Mouse (Mus musculus) left cerebral cortex, postnatal 4 days (tissue): ENCODE data around the gene Rnf39. TPM values are rescaled to one million over a fixed set of nuclear protein-coding genes. Genes with fewer than 3 reads are reported as not detected.
A peak's percentile ranks its signal among the peaks of the same experiment; 100 is the strongest.
"Not testable (repeated sequence)": the region's sequence is repeated elsewhere in the genome, so short reads cannot be mapped to it uniquely, and the experiment has no call there.

Experiments used
- DNase-seq: peaks from one replicate; pipeline ENCODE4 v3.0.0-alpha.2; 2022
- intact Hi-C: fragments of 180-260 bp; cut with DNase I; formaldehyde crosslinking; loops from one replicate; pipeline ENCODE4 v1.15.1; 2025
- total RNA-seq, 2 experiments: library from RNA; stranded (reverse); gene quantifications; 2 replicates each; pipeline ENCODE4 v1.2.3; 2021

The Rnf39 gene
- total RNA-seq, 2 experiments from 2014 or later = 1.7 TPM

DNA sequence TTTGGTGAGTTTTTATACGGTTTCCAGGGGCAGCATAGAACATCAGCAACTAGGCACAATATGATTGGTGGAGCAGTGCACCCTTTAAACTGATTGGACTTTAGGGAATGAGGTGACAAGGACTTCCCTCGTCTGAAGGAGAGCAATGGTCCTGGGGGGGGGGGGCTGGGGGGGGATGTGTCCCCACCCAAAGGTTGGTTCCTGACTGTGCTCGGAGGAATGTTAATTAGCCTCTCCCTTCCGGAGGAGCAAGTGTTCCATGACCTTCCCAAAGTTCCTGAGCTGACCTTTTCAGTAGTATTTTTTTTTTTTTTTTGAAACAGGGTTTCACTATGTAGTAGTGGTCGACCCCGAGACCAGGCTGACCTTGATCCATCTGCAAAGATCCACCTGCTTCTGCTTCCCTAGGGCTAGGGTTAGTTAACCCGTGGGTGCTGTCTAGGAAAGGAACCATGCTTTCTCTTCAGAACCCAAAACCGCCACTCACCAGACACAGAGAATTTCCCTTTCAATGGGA is 30.6 kb downstream of the Rnf39 start:
- DNase-seq = no peak
- intact Hi-C loops = no loop called here

DNA sequence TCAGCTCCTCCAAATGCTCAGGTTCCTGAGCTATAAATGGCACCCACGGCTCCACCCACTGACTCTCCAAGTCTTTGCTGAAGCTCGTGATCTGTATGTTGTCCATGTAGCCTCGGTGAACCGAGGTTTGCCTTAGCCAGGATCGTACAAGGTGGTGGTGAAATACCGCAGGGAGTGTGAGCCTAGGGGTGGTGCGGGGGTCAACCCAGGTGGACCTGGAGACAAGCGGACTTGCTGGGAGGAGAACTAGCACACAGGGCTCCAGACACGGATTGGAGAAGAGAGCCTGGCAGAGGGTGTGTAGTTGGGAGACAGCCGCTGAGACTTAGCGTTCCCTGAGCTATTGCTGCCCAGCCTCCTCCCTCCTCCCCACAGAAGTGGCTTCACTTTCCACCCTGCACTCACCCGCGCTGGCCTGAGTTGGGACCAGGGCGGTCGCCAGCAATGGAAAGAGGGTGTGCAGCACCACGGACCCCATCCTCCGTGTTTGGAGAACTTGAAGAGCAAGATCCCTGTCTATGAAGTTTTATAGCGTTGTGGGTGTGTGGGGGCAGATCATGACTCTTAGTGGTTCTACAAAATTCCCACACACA is 38.6 kb downstream of the Rnf39 start, which contains the start of gene 2410137M14Rik:
2410137M14Rik (minus strand) TSS at position 17 of the 593 bp plus-strand sequence.
- intact Hi-C loops = no loop called here

DNA sequence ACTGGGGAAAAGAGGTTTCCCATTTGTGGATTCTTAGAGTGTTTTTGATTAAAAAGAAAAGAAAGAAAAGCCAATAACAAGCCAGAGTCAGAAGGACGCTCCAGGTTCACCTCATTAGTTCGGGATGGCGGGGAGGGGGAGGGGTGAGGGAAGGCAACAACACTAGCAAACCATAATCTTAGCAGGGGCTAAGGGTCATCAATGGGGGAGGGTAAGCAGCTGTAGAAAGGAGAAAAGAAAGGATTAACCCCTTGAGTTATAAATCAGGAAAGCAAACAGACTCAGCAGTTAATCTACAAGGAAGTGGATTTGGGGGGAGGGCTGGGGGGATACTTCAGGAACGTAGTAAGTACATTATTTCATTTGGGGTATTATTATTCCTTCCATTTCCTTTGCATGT is 39.1 kb downstream of the Rnf39 start:
- no peak for DNase-seq
- intact Hi-C loops = no loop called here

More for the DNA sequence above, 38.6 kb downstream of the Rnf39 start, which contains the start of gene 2410137M14Rik:
- DNase-seq = no peak

DNA sequence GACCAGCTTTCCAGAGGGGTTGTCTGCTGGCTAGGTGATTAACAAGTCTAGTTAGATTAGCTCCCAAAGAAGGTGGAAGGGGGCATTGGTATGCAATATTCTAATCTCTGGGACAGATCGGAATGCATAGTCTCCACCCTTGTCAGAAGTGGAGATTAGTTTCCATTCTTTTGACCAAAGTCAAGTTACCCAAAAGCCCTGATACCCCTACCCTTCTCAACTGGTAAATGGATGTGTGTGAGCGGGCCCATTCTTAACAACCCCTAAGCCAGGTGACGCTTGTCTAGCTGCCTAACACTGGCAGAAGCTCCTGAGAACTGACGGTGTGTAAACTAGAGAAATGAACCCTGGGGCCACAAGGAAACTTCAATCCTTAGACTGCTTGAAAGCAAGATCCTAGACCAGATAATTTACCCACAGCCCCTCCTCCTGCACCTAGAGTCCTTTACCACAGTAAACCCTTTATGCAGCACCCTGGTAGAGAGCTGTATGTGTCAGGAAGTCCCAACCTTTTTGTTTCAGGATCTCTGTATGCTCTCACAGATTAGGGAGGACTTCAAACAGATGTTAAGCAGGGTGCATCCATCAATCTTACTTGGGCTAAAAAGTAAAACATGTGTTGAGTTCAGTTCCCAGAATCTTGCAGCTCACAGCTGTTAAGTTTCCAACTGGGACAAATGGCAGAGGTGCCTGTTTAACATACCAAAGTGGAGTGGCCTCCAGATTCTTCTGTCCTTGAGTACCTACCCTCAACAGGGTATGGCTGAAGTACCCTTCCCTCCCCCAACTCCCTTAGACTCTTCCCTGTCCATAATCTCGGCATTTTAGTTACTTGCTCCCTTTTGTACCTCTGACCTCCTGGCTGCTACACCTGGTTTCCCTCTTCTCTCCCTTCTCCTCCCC is 39.8 kb downstream of the Rnf39 start:
- intact Hi-C loops = no loop called here
- no peak for DNase-seq

DNA sequence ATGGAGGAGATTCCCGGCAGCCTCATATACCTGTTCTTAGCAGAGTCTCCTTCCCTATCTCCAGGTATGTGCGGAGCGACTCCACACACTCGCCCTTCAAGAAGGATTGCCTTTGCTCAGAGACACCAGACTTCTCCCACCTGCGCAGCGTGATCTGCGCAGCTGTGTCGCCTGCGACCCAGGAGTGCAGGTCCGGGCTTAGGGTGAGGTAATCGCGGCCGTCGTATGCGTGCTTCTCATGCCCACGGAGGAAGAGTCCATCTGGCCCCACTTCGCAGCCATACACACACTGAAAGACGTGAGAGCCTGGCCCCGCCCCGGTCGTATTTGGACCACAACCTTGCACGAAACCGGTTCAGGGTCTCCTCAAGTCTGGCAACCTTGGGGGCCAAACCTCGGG is 45.8 kb downstream of the Rnf39 start:
- intact Hi-C loops = no loop called here
- no peak for DNase-seq

DNA sequence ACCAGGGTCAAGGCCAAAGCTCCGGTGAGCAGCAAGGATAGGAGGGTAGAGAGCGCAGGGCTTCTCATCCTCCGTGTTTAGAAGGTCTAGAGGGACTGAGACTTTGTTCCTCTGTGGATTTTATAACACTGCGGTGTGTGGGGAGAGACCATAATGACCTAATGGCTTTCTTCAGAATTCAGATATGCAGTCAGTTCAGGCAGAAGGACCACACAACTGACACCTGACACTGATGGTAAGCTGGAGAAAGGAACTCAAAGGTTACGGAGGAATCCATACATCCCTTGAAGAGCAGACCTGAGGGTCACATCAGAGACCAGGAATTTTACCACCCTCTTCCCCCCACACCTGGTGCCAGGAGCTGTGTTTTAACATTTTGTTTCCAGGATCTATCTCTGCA is 46.7 kb downstream of the Rnf39 start, which contains the start of gene H2-M5:
H2-M5 (minus strand) TSS at position 101 of the 400 bp plus-strand sequence.
- intact Hi-C loops = no loop called here
- DNase-seq = no peak

DNA sequence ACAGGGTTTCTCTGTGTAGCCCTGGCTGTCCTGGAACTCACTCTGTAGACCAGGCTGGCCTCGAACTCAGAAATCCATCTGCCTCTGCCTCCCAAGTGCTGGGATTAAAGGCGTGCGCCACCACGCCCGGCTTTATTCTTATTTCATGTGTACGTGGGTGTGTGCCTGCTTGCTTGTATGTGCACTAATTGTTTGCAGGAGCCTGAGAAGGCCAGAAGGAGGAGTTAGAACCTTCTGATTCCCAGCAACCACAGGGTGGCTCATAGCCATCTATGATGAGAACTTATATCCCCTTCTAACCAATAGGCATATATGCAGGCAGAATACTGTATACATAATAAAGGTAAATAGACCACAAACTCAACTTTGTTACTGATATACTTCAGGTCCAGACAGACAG is 47.9 kb downstream of the Rnf39 start:
- intact Hi-C loops = not testable (repeated sequence)

DNA sequence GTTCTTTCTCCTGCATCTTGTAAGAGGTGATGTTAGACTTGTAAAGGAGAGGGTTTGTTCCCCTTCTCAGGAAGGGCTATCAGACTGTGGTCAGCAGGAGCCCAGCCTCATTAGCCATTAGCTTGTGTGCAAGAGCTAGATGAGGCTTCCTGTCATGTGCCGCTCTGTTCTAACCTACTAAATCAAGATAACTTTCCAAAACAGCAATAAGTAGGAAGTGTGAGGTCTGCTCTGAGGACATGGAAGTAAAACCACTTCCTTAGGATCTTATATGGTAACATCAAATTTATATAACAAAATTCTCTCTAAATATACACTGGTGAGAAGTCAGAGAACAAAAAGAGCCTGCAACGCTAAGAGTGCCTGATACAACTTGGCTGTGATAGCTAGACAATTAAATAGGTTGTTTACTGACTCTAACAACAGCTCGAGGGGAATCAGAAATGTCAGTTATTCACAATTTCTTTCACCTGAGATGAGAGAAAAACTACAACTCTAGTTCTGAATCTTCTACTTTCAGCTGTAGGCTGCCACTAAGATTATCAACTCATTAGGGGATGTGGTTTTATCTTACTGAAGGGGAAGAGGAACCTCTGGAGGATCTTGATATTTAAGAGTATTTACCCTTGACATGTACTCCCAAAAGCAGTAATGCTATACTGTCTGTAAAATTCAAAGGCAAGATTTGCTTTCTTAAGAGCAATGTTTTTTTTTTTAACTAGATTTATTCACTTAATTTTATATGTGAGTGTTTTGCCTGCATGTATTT is 49.8 kb downstream of the Rnf39 start:
- intact Hi-C loops = no loop called here
- no peak for DNase-seq

More for the DNA sequence above, 47.9 kb downstream of the Rnf39 start:
- not testable (repeated sequence) for DNase-seq

DNA sequence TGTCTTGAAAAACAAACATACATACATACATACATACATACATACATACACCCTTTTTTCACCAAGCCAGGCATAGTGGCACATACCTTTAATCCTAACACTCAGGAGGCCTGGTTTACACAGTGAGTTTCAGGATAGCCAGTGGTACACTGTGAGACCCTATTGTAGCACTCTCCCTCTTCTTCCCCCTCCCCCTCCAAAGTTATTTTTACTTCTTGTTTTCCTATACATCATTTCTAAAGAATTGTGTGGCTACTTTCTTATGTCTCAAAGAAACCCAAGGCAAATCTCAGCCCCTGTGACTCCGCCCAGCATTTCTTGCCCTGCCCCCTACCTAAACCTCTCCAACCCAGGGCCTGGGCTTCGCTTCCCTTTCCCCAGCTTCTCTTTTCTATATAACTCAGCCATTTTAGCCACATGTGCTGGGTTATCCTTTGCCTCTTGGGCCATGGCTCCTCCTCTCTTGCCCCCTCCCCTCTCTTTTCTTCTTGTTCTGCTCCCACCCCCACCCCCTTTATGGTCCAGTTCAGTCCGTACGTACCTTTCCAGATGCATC is 51.1 kb downstream of the Rnf39 start:
- intact Hi-C loops = no loop called here
- no peak for DNase-seq

DNA sequence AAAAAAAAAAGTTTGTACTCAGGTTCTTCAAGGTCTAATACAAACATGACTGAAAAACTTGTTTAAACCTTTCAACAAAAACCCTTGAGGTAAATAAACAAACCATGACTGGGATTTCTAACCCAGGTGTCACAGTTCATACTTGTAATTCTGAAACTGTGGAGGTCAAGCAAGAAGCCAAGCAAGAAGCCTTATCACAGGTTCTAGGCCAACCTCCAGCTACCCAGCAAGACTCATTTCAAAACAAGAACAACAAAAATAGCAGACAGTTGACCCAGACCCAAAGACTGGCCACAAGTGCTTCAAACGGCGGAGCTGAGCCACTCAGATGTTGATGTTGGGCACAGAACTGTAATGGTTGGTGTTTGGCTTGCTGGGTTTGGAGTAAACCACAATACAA is 51.8 kb downstream of the Rnf39 start:
- intact Hi-C loops = no loop called here
- DNase-seq = no peak

DNA sequence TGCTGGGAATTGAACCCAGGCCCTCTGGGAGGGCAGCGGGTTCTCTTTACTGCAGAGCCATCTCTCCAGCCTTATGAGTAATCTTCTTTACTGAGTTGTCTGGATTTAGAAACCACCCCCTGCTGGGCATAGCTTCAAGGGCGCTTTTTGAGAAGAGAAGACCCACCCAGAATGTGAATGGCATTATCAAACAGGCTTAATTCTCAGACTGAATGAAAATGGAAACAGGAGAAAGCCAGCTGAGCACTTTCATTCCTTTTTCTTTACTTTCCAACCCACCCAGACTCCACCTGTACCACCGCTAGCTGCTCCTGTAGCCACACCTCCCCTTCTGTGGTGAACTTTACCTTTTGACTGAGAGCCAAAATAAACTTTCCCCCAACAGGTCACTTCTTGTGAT is 52.7 kb downstream of the Rnf39 start:
- intact Hi-C loops = no loop called here
- DNase-seq = no peak

DNA sequence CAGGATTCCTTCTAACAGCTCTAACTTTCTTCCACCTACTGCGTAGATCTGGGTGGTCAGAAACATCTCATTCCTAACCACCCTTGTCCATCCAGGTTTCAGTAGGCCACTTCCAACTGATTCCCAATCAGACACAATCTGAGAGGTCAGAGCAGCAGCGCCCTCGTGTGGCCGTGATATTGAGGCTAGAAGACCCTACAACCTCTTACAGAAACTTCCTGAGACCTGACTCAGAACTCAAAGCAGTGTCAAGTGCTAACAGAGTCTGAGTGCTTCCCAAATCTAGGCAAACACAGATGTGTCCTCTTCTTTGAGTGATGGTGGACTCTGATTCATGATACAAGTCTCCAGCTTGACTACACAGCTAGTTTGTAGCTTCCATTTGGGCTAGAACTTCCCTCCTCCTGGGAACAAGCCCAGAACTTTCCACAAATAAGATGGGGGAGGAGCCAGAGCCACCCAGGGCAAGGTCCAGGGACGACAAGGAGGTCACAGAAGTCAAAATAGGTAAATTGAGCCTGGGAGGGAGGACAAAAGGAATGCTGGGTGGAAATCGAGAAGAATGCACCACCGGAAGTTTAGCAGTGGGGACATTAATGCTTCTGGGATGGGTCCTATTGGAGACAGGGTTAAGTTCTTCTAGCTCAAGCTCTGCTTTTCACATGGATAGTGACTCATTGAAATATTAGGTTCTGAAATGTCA is 54.5 kb downstream of the Rnf39 start:
- intact Hi-C loops = no loop called here

More for the DNA sequence above, 54.5 kb downstream of the Rnf39 start:
- DNase-seq = peak; percentile 89

Other genes with a start within 250 kb of the Rnf39 start
- gene H2-M10.5, start 170.0 kb upstream of the Rnf39 start, total RNA-seq = not detected
- gene H2-M10.6, start 130.7 kb upstream of the Rnf39 start, total RNA-seq = not detected
- 10 to 100 TPM; 33.4 to 36.8 TPM for gene Trim26, start 105.8 kb upstream of the Rnf39 start, total RNA-seq
- gene Trim15, start 75.7 kb upstream of the Rnf39 start, total RNA-seq = not detected
- gene Trim10, start 73.3 kb upstream of the Rnf39 start, total RNA-seq = not detected
- not detected for gene Trim40, start 52.8 kb upstream of the Rnf39 start, total RNA-seq
- not detected for gene Trim31, start 44.8 kb upstream of the Rnf39 start, total RNA-seq
- 10 to 100 TPM; 81.7 to 91.9 TPM for gene Ppp1r11, start 8.8 kb downstream of the Rnf39 start, total RNA-seq
- 10 to 100 TPM; 25.8 to 30.3 TPM for gene Znrd1, start 15.6 kb downstream of the Rnf39 start, total RNA-seq
- 1 to 10 TPM; 2.3 to 4.5 TPM for gene Znrd1as, start 15.7 kb downstream of the Rnf39 start, total RNA-seq
- 1 to 10 TPM in 1 of 2 experiments, not detected in 1; 1.1 TPM for gene 2410137M14Rik, start 38.3 kb downstream of the Rnf39 start, total RNA-seq
- 1 to 10 TPM; 6.0 to 6.5 TPM for gene H2-M5, start 46.6 kb downstream of the Rnf39 start, total RNA-seq
- gene Zfp57, start 58.2 kb downstream of the Rnf39 start, total RNA-seq = 100 to 1,000 TPM; 218 to 227 TPM
- gene Mog, start 80.5 kb downstream of the Rnf39 start, total RNA-seq = under 1 TPM in 1 of 2 experiments, not detected in 1; 0.20 TPM
- gene Gabbr1, start 103.0 kb downstream of the Rnf39 start, total RNA-seq = 100 to 1,000 TPM; 430 to 482 TPM
- gene Olfr90, start 145.6 kb downstream of the Rnf39 start, total RNA-seq = not detected
- not detected for gene Olfr91, start 155.4 kb downstream of the Rnf39 start, total RNA-seq
- gene Olfr92, start 177.2 kb downstream of the Rnf39 start, total RNA-seq = not detected
- gene Olfr93, start 218.6 kb downstream of the Rnf39 start, total RNA-seq = not detected